ENCODE assay signal across 12 mouse cellular contexts in genomic region chr8:26593536-26594368, GRCm38 (mm10).
DNase-seq lines count a peak whose midpoint lies in the region; ATAC-seq lines count a peak whose summit lies in the region.
"Had no signal": no experiment of that assay in that cellular context is flagged by ENCODE, and none has a peak within 500 bp of the region (broad histone marks: within the 10 kb centered on the region; RNA-seq: fewer than 3 reads in every experiment).

No protein-coding gene starts in this region.

- peak; percentile 9 for DNase-seq in kidney, adult 9 months
- DNase-seq in kidney, postnatal 25 days: no peak
- peak; percentile 2 for DNase-seq in brain, adult 2 months (ENCODE audit: low read depth, low spot score)
- no peak for DNase-seq in ovary, adult 18-20 months (ENCODE audit: low spot score)
- DNase-seq in urinary bladder, postnatal 4 days (ENCODE audit: low spot score in 2 of 2): no peak
- no peak for DNase-seq in left cerebral cortex, postnatal 25 days (ENCODE audit: low spot score in 2 of 2)
- DNase-seq: cerebellum, adult 9-10 months; heart, postnatal 14 days; lung, postnatal 4 days; thymus, postnatal 14 days had no signal

- intact Hi-C loops in left cerebral cortex, postnatal 25 days (cut with DNase I): no loop called here

- peak; percentile 57 for ATAC-seq in granulocyte monocyte progenitor cell, adult 5-6 weeks (replicated peaks; ENCODE audit: poor library complexity, severe bottlenecking)
- peak; percentile 58; the same call in 1 of the 2 replicates for ATAC-seq in megakaryocyte progenitor cell, adult 5-6 weeks (replicated peaks; ENCODE audit: poor library complexity)

Comparison
In these comparisons a context has a peak if more than half of its experiments do, and no peak if none do; other contexts are left out.
1. DNase-seq: peak in kidney, adult 9 months (single experiment) and brain, adult 2 months (single experiment); none in kidney, postnatal 25 days (0 of 2), ovary, adult 18-20 months (single experiment), urinary bladder, postnatal 4 days (0 of 2) and left cerebral cortex, postnatal 25 days (0 of 2).